Mouse (Mus musculus) telencephalon, adult 2 months (tissue): ENCODE measurements at regions not wholly inside any gene's neighbourhood (a gene's known extent, or its start where the extent isn't known, plus 50 kb on each side); places are given as distances from the start of the nearest gene placed in this dataset.

Experiments used
- DNase-seq: peaks from one replicate; pipeline ENCODE4 v3.0.0-alpha.2; 2011; ENCODE audit warnings: low read depth, low spot score

DNA sequence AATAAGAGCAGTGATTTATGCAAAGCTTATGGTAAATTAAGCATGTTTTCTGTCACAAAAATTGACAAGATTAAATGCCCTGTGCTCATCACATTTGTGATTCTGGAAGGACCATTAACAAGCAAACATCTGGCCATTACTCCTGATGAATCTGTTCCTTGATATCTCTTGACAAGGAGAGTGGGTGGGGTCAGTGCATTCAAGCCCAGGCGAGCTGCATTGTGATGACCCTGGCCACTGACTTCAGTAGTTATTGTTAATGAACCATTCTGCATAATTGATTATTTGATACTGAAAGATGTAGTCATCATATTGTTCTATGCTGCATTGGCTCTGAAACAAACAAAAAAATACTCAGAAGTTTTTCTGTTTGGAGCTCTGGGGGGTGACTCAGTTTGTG is 115.4 kb upstream of the Prmt6 start:
- no peak for DNase-seq

- no peak for DNase-seq
These were observed 111.1 kb upstream of the Prmt6 start for GRCm38 (mm10) chr3:110361900-110362299.

- no peak for DNase-seq
These were observed 106.2 kb upstream of the Prmt6 start for GRCm38 (mm10) chr3:110356822-110357594.

DNA sequence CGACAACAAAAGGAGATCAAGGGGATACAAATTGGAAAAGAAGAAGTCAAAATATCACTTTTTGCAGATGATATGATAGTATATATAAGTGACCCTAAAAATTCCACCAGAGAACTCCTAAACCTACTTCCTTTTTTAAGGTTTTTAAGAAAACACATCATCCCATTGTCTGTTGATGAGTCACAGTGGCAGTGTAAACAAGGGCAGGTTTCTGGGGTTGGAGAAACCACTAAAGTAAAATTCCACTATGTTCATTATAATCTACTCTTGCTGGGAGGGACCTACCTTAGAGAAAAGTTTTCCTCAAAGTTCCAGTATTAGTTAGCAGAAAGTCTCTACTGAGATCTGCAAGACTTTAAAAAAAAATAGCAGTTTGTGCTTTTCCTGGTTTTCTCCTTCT is 102.9 kb upstream of the Prmt6 start:
- DNase-seq = no peak

- no peak for DNase-seq
These were observed 99.3 kb upstream of the Prmt6 start for GRCm38 (mm10) chr3:110350075-110350474.

DNA sequence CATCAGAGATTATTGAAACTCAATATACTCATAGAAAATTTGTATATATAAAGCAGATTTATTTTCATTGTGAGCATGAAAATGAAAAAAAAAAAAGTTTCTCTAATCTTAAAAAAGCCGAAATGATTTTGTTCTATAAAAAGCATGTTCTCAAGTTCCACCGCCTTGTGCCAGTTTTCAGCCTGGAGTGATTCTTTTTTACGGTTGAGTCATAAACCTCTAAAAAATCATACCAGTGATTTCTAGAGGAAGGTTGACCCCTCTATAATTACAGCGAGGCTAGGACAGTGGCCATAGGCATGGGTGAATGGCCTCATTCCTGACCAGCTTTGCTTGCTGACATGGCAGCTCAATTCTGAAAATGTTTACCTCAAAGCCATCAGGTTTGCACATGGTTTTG is 98.6 kb upstream of the Prmt6 start:
- peak; percentile 42 for DNase-seq

DNA sequence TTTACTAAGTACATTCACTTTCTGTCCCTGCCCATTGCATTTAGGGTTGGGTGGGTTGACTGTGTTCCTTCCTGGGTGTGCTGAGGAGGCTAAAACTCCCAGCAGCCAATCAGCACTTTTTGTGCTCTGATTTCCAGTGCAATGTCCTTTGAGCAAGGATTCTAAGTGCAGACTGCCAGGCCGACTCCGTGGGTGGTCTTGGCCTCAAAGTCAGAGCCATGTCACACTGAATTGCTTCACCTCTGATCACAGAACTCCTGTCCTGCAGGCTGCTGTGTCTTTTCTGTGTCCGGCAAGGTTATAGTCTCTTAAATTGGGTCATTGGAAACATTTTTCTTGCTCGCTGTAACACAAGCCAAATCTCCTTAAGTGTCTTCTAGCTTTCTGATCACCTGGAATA is 94.0 kb upstream of the Prmt6 start:
- DNase-seq = no peak

DNA sequence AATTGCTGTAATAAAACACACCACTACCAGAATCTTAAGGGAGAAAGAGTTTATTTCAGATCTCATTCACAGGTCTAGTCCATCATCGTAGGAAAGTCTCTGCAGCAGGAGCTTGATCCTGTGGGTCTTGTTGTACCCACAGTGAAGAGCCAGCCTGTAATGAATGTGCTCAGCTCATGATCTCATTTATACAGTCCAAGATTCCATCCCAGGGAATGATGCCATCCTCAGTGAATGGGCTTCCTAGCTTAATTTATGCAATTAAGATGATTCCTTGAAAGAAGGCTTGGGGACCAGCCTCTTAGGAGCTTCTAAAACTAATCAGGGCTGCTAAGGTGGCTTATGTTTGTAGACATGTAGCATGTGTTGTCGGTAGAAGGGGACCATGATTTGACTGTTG is 89.3 kb upstream of the Prmt6 start:
- DNase-seq = no peak

- DNase-seq = no peak
These were observed 88.3 kb upstream of the Prmt6 start for GRCm38 (mm10) chr3:110339026-110339606.

DNA sequence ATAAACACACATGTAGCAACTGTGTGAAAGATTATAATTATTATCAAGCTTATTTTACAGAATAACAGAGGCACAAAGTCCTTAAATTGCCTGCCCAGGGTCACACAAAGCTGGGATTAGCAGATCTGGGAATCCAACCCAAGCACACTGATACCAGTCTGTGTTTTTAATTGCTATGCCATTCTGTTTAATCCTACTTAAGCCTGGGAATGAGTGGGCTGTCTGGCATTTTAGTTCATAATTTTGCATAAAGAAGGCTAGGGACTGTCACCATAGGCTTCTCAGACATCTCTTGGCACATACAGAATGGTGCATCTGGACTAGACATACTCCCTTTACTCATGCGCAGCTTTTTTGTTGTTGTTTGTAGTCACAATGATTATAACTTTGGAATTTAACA is 78.4 kb upstream of the Prmt6 start:
- no peak for DNase-seq

DNA sequence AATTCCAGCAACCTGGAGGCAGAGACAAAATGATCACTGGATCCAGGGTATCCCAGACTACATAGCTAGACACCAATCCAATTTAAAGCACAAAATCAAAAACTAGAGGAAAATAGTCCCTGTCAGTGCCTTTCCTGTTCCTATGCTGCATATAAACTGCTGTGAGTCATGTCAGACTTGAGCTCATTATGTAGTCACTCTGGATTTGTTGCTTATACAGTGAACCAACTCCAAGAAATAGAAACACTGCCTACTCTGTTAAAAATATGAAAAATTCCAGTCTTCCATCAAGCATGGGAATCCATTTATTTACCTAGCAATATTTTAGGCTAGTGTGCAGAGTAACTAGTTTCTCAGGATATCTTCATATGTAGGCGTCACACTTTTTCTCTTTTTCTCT is 59.5 kb upstream of the Prmt6 start:
- DNase-seq = no peak

DNA sequence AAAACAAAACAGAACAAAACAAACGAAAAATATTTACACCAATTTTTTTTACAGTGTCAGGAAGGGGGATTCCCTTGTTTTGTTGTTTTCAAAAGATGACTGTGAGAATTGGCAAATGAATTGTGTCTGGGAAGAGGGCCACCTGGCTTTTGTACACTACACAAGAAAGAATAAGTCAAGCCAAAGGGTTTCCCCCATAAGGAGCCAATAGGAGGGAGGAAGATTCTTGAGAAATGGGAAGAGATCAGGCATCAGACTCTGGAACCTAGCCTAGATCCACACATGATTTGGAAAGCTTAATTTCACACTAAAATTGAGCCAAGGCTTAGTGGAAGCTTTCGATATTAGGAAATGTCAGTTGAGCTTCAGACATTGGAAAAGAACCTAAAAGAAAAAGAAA is 52.4 kb upstream of the Prmt6 start:
- DNase-seq = peak; percentile 16
